Mouse (Mus musculus) colon, adult 2 months (tissue): ENCODE data around the gene Ddr1. TPM values are rescaled to one million over a fixed set of nuclear protein-coding genes. Genes with fewer than 3 reads are reported as not detected.

Experiments
- polyA plus RNA-seq: library from polyadenylated mRNA; depleted of rRNA; stranded (reverse); fragments of >200 nt; gene quantifications from 2 replicates; pipeline ENCODE4 v1.2.3, GENCODE M21; 2012; rRNA removed

Ddr1 gene
- 106 and 136 TPM in 2 replicates for polyA plus RNA-seq

GRCm38 (mm10) chr17:35704621-35705464 lies at the start of gene Ddr1:
Gene Ddr1 (minus strand): TSS chr17:35704621.

GRCm38 (mm10) chr17:35673416-35674035 lies 30.9 kb downstream of the Ddr1 start, which contains the start of gene Gtf2h4:
Gene Gtf2h4 (minus strand): TSS chr17:35673739.

GRCm38 (mm10) chr17:35667334-35668065 lies 36.9 kb downstream of the Ddr1 start, which contains the start of gene Vars2:
Gene Vars2 (minus strand): TSS chr17:35667592.

GRCm38 (mm10) chr17:35643609-35644236 lies 60.7 kb downstream of the Ddr1 start, which contains the start of gene Mucl3:
Gene Mucl3 (minus strand): TSS chr17:35643695.

Other genes starting within 250 kb of the Ddr1 start
- gene H2-Q10, start 234.5 kb downstream of the Ddr1 start, polyA plus RNA-seq, result 8.0 and 8.1 TPM in 2 replicates
- gene Pou5f1, start 198.6 kb downstream of the Ddr1 start, polyA plus RNA-seq, result not detected in 2 replicates
- gene Tcf19, start 187.8 kb downstream of the Ddr1 start, polyA plus RNA-seq, result 16.9 and 18.7 TPM in 2 replicates
- gene Cchcr1, start 187.5 kb downstream of the Ddr1 start, polyA plus RNA-seq, result 12.2 and 13.5 TPM in 2 replicates
- gene Psors1c2, start 171.4 kb downstream of the Ddr1 start, polyA plus RNA-seq, result 0.14 and 0.29 TPM in 2 replicates
- gene Cdsn, start 152.5 kb downstream of the Ddr1 start, polyA plus RNA-seq, result 1.9 and 2.1 TPM in 2 replicates
- gene 2300002M23Rik, start 137.2 kb downstream of the Ddr1 start, polyA plus RNA-seq, result not detected in 2 replicates
- gene Sfta2, start 103.1 kb downstream of the Ddr1 start, polyA plus RNA-seq, result not detected in 2 replicates
- not detected in 2 replicates for gene Gm9573, start 78.0 kb downstream of the Ddr1 start, polyA plus RNA-seq
- gene Mucl3, start 60.9 kb downstream of the Ddr1 start, polyA plus RNA-seq, result not detected in 2 replicates
- 43.1 and 46.7 TPM in 2 replicates for gene Vars2, start 37.0 kb downstream of the Ddr1 start, polyA plus RNA-seq
- 25.7 and 30.4 TPM in 2 replicates for gene Gtf2h4, start 30.9 kb downstream of the Ddr1 start, polyA plus RNA-seq
- gene Ier3, start 117.1 kb upstream of the Ddr1 start, polyA plus RNA-seq, result 16.2 and 17.0 TPM in 2 replicates
- 62.1 and 68.9 TPM in 2 replicates for gene Flot1, start 118.6 kb upstream of the Ddr1 start, polyA plus RNA-seq
- 211 and 247 TPM in 2 replicates for gene Tubb5, start 133.7 kb upstream of the Ddr1 start, polyA plus RNA-seq
- gene Mdc1, start 136.9 kb upstream of the Ddr1 start, polyA plus RNA-seq, result 4.2 and 5.1 TPM in 2 replicates
- 25.2 and 32.0 TPM in 2 replicates for gene Nrm, start 156.7 kb upstream of the Ddr1 start, polyA plus RNA-seq
- 24.0 and 26.8 TPM in 2 replicates for gene Ppp1r18, start 161.0 kb upstream of the Ddr1 start, polyA plus RNA-seq
- gene Dhx16, start 175.2 kb upstream of the Ddr1 start, polyA plus RNA-seq, result 52.0 and 61.3 TPM in 2 replicates
- 90.4 and 106 TPM in 2 replicates for gene 2310061I04Rik, start 192.8 kb upstream of the Ddr1 start, polyA plus RNA-seq
- gene Atat1, start 205.5 kb upstream of the Ddr1 start, polyA plus RNA-seq, result 43.4 and 55.2 TPM in 2 replicates
- 60.4 and 63.6 TPM in 2 replicates for gene Mrps18b, start 211.8 kb upstream of the Ddr1 start, polyA plus RNA-seq
- gene Ppp1r10, start 211.8 kb upstream of the Ddr1 start, polyA plus RNA-seq, result 37.3 and 41.4 TPM in 2 replicates